Mouse (Mus musculus): ENCODE results near the gene Gstt3. TPM values are rescaled to one million over a fixed set of nuclear protein-coding genes. Genes with fewer than 3 reads are reported as not detected.
A peak's percentile ranks its signal among the peaks of the same experiment; 100 is the strongest.
"Not testable (repeated sequence)": the region's sequence is repeated elsewhere in the genome, so short reads cannot be mapped to it uniquely, and the experiment has no call there.

The Gstt3 gene
- total RNA-seq, 1 experiment from 2014 or later: 20.2 TPM

GRCm38 (mm10) chr10:75779206-75780174, 1.7 kb downstream of the Gstt3 start:
- peak; percentile 30 for DNase-seq

DNA sequence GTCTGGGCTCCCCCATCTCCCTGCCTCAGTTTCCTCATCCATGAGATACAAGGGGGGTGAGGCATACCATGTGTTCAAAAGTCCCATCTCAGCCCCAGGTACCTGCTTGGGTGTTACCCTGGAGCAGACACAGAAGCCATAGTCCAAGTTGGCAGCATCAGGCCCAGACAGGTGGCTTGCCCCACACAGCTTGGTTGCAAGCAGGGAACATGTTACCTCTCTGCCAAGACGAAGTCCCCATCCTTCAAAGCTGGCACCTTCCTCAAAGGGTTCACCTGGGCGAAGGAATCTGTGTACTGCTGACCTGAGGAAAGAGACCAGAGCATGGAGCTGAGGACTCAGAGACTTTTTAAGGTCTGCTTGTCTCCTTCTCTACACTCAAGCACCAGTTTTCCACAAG, 3.3 kb downstream of the Gstt3 start:
- DNase-seq: no peak

- DNase-seq: no peak
These were observed 4.7 kb downstream of the Gstt3 start for GRCm38 (mm10) chr10:75776562-75776961.

DNA sequence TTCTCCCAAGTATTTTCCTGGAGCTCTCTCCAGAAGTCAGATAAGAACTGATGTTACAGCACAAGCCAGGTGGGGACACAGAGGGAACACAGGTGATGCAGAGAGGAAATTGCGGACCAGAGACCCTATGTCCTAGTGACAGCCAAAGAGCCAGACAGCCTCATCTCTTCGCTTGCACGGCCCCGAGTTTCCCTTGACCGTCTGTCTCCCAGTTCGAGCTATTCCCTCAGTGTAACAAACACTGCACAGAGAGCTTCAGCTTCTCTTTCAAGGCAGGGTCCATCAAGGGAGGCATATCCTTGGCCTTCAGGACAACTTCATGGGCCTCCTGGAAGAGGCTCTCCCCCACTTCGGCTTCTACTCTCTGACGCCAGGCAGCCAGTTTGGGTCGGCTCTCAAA, 6.6 kb downstream of the Gstt3 start:
- no peak for DNase-seq

GRCm38 (mm10) chr10:75774102-75774501, 7.1 kb downstream of the Gstt3 start:
- no peak for DNase-seq

- DNase-seq: peak; percentile 95
These were observed 8.2 kb downstream of the Gstt3 start, which contains the start of gene Ddt for GRCm38 (mm10) chr10:75772795-75773664. Ddt (minus strand) TSS chr10:75773414.

DNA sequence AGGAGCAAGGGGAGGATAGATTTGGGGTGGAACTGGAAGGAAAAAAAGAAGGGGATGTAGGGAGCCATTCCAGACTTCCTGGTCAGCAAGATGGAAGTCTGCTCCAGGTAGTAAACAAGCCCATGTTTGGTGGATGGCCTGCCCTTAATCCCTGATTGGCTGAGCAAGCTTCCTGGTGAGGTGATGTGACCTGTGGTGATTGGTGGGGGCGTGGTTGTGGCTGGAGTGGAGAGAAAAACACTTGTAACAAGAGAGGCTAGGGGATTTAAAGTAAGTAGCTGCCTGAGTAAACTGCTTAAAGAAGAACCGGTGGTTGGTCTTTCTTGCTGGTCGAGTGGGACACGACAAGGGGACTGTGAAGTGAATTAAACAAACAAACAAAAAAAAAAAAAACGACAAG, 13.5 kb downstream of the Gstt3 start:
- not testable (repeated sequence) for DNase-seq

DNA sequence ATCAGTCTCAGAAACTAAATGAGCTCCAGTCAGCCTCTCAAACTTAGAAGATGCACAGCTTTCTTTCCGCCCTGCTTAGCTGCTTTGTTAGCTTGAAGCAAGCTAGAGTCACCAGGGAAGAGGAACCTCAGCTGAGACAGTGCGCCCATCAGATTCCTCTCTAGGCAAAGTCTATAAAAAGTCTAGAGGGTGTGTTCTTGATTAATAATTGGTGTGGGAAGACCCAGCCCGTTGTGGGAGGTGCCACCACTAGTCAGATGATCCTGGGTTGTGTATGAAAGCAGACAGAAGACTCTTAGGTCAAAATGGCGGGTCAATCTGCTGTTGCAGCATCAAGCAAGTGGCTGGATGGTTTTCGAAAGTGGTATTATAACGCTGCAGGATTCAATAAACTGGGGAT, 14.4 kb downstream of the Gstt3 start:
- no peak for DNase-seq

DNA sequence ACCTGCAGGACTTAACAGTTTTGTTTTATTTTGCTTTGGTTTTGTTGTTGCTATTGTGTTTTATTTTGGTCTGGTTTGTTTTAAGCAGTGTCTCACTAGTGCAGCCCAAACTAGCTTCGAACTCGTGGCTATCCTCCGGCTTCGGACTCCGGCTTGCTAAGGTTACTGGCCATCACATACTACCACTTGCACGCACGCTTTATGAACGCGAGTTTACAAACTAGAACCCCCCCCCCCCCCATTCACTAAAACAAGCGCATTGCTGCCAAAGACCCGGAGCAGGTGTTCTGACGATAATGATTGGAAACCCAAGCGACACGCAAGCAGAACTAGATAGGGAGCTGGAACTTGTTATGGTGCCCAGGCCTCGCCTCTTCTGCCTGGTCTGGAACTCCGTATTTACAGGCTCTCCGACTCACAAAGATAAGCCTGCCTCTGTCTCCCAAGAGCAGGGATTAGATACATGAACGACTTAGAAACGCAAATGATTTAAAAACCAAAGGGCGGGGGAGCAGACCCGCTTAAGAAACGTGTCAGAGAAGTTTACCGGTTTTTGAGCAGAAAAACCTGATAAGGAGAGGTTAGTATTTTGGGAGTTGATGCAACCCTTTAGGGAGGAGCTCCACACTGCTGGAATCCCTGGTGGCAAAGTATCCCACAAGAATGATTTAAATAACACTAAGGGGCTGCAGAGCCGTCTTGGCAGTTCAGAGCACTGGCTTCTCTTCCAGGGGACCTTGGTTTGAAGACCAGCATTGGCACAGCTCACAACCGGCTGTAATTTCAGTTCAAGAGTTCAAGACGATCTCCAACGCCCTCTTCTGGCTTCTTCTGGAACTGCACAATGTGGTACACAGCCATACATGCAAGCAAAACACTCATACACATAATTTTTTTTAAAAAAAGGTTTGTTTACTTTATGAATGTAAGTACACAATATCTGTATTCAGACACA, 16.4 kb downstream of the Gstt3 start:
- DNase-seq: peak; percentile 84

DNA sequence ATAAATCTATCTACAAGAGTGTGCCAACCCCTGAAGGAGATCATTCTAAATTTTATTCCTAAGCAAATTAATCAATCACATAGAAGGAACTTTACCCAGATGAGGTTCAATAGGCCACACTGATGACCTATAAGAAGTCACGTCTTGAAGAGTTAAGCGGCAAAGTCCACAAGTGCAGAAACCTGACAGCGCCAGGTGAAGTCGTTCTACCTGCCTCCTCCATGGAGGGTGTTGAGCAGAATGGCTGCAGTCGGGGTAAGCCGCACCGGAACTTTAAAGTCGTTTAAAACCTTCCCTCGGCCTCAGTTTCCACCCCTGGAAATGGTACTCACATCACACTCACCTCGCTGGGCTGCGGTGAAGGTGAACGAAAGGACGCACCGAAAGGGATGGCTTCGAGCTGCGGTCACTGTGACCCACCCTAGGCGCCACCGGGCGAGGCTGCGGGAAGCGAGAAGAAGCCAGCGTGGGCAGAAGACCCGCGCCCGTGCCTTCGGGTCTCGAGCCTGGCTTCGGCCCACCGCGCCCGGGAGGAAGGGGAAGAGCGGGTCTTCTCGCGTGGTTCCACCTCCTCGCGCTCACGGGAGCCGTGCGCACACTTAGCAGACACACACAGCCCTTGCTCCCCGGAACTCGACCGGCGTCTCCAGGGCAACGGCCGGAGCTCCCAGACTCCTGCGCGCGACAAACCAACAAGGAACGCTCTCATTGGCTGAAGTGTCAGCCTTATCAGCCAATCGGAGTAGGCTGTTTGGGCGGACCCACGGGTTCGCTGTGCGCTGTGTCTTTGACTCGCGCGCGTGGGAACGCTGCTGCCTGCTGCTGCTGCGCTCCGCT, 17.3 kb downstream of the Gstt3 start, which contains the start of gene Cabin1:
Gene Cabin1 (minus strand): TSS at position 660 of the 837 bp plus-strand sequence.
- DNase-seq: peak; percentile 99

GRCm38 (mm10) chr10:75762413-75762812, 18.8 kb downstream of the Gstt3 start:
- no peak for DNase-seq

DNA sequence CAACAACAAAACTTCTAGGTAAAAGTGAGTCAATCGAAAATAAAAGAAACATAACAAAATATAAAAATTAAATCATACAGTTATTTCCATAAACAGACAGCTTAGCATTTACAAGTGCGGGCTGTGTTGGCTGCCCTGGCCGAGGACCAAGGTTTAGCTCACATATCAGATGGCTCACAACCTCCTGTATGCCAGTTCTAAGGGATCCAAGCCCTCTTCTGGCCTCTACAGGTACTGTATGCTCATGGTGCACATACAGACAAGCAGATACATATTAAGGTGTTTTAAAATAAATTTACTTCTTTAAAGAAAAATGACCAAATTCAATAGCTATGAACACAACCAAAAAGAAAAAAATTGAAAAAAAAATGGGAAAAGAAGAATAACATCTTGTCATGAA, 20.9 kb downstream of the Gstt3 start:
- DNase-seq: no peak

DNA sequence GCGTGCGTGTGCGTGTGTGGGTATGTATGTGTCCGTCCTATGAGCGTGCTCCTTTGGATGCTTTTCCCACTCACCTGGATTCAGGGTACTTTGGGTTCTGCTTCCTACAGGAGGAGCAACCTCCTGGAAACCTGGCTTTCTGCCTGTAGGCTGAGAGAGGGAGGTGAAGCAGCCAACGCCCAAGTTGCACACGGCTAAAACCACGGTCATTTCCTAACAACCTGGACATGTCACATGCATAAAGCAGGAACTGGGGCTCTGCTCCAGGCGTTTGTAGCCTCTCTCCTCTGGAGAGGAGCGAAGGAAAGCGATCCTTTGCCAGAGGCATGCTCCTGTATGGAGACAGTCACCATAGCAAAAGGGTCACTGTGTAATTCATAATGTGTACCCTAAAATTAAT, 24.5 kb downstream of the Gstt3 start:
- DNase-seq: no peak

GRCm38 (mm10) chr10:75744017-75744416, 37.2 kb downstream of the Gstt3 start:
- DNase-seq: peak; percentile 88

DNA sequence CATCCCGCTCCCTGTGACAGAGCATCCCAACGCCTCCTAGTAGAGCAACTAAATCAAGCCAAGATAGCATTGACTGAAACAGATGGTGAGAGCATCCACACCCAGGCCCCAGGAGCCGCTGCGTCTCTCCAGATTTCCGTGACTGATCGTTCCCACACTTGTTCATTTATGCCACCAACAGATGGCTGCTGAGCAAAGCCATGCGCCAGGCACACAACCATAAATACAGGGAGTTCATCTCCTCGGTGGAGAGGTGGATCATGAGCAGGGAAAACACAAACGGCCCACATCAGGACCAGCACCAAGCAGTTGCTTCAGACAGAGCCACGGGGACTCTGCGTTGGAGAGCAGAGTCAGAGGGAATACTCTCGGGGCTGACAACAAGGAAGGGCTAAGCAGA, 37.8 kb downstream of the Gstt3 start:
- no peak for DNase-seq

DNA sequence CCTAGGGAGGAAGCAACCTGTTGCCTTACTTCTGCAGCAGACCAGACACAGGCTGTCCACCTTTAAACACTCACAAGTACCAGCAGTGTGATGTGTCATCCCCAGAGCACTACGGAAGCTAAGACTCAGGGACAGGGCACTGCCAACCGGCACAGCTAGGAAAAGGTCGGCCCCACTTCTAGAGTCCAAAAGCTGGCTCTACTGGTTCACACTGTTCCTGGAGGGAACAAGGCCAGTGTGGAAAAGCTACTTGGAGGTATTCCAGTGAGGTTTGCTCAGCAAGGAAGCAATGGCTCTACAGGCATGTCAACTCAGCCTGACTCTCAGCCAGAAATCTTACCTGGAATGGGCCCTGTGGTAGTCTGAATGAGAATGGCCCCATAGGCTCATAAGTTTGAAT, 40.3 kb downstream of the Gstt3 start:
- DNase-seq: no peak

DNA sequence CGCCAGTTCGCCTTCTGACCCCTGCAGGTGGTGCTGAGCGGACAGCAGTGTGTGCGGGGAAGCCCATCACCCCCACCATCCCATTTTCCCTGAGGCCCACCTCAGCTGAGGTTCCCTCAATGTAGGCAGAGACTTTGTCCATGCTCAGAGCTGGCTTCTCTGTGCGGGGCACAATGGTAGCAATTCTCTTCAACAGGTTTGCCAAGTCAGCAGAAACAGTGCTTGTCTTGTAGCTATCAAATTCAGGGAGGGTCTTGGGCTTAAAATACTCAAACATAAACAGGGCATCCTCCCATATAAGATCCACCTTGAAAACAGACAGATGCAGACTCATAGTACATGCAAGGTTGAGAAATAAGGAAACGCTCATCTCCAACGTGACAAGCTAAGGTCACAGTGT, 55.8 kb downstream of the Gstt3 start:
- DNase-seq: no peak

Data from adrenal gland, postnatal 14 days (tissue).